Mouse (Mus musculus): ENCODE data around the gene Man2a2.
"Not testable (repeated sequence)": the region's sequence is repeated elsewhere in the genome, so short reads cannot be mapped to it uniquely, and the experiment has no call there.

The Man2a2 gene

GRCm38 (mm10) chr7:80400571-80400970 is 29.4 kb upstream of the Man2a2 start:
- in situ Hi-C loops (cut with MboI): no loop called here

- in situ Hi-C loops (cut with MboI): no loop called here
These were observed 28.9 kb upstream of the Man2a2 start for GRCm38 (mm10) chr7:80400099-80400498.

- in situ Hi-C loops (cut with MboI): no loop called here
These were observed 27.7 kb upstream of the Man2a2 start for GRCm38 (mm10) chr7:80398654-80399444.

DNA sequence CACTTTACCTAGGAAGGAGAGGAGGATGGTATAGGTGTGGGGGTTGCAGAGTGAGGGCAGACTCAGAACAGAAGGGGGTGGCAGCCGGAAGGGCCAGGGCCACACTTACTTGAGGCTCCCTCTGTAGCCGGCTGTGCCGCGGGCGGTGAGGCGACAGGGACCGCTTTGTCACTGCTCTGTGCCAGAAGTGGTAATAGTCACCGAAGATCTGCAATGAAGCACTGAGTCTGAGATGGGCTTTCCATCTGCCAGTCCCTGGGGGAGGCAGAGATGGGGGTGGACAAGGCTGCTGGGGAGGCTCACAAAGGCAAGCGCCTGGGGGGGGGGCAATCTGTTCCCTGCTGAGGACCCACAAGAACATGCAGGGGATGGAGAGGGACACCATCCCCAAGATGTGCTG is 26.8 kb upstream of the Man2a2 start:
- in situ Hi-C loops (cut with MboI): no loop called here

DNA sequence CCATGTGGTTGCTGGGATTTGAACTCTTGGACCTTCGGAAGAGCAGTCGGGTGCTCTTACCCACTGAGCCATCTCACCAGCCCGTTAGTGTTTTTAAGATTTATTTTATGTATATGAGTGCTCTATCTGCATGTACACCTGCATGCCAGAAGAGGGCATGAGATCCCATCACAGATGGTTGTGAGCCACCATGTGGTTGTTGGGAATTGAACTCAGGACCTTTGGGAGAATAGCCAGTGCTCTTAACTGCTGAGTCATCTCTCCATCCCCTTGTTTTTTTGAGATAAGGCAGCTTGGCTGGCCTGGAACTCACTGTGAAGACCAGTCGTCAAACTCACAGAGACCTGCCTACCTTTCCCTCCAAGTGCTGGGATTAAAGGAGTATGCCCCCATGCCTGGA is 25.3 kb upstream of the Man2a2 start:
- in situ Hi-C loops (cut with MboI): not testable (repeated sequence)

- in situ Hi-C loops (cut with MboI): no loop called here
These were observed 23.4 kb upstream of the Man2a2 start for GRCm38 (mm10) chr7:80394600-80394999.

- in situ Hi-C loops (cut with MboI): no loop called here
These were observed 20.9 kb upstream of the Man2a2 start for GRCm38 (mm10) chr7:80392119-80392518.

GRCm38 (mm10) chr7:80387633-80388543 is 16.7 kb upstream of the Man2a2 start, which contains the start of gene Fes:
TSS of gene Fes (minus strand) at chr7:80387946.
- in situ Hi-C loops (cut with MboI): loop anchor here (5.0 kb wide), 1 partner anchor 194 kb away; no protein-coding TSS in a partner anchor

GRCm38 (mm10) chr7:80387033-80387632 is 16.0 kb upstream of the Man2a2 start:
- in situ Hi-C loops (cut with MboI): loop anchor here (5.0 kb wide), 1 partner anchor 195 kb away; no protein-coding TSS in a partner anchor

- in situ Hi-C loops (cut with MboI): loop anchor here (5.0 kb wide), 1 partner anchor 196 kb away; no protein-coding TSS in a partner anchor
These were observed 15.2 kb upstream of the Man2a2 start for GRCm38 (mm10) chr7:80386235-80386930.

DNA sequence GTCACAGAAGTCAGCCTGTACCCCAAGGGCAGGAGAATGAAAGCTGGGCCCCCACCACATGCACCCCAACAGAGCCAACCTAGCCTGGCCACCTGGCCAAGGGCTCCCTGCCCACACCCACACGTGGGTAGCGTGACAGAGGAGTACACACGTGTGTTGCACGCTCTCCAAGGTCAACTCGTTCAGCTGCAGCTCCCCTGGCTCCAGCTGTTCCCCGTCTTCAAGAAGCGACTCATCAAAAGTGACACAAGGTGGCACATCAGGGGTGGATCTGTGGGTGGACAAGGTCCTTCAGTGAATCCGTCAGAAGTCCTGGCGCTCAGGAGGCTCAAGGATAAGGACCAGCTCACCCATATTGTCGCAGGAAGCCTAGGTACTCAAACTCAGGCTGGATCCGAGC is 11.7 kb upstream of the Man2a2 start:
- in situ Hi-C loops (cut with MboI): no loop called here

DNA sequence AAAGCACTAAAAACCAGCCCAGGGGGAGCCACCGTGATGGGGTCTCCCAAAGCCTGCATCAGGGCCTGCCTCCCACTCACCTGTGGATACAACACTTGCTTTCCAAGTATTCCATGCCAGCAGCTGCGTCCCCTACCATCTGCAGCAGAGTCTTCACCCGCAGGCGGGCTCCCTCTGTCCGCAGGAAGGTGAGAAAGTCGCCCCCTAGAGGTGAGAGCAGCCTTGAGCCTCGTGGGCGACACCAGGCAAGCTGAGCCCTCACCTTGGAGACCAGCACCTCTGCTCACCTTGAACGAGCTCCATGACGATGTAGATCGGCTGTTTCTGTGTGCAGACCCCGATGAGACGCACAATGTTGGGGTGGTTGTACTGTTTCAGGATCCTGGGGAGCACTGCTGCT is 8.4 kb upstream of the Man2a2 start:
- in situ Hi-C loops (cut with MboI): loop anchor here (10.0 kb wide), 1 partner anchor 235 kb away; no protein-coding TSS in a partner anchor

DNA sequence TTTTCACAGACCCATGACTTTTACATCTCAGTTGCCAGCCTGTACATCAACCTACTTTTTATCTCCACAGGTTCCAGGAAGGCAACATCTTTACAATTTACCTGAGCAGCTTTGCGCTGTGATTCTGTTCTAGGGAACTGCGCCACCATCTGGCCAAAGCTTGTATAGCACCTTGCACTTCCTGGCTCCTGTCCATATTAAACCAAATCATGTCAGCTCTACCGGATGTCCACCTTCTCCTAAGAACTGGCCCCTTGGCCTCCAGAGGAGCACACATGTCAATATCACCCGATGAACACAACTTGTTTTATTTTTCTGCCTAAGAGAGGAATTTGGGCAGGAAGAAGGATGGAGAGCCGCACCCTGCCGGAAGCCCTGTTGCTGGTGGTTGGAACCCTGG is 6.3 kb upstream of the Man2a2 start:
- in situ Hi-C loops (cut with MboI): loop anchor here (10.0 kb wide), 1 partner anchor 233 kb away; no protein-coding TSS in a partner anchor

DNA sequence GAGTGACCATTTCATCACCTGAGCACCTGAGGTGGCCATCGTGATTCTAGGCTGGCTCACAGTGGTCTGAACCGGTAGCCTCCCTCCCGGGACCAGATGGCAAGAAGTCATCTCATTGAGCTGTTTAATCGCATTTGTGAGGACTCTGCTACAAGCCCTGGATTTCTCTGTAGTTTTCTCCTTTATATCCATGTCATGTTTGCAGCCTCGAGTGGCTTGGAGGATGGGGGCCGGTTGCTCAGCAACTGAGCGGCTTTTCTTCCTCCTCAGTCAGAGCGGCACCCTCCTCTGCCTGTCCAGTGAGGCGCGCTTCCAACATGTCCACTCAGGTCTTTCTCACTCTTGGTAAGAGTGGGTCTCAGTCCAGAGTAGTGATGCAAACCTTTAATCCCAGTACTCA is 5.0 kb upstream of the Man2a2 start:
- in situ Hi-C loops (cut with MboI): loop anchor here (10.0 kb wide), 1 partner anchor 231 kb away; no protein-coding TSS in a partner anchor

DNA sequence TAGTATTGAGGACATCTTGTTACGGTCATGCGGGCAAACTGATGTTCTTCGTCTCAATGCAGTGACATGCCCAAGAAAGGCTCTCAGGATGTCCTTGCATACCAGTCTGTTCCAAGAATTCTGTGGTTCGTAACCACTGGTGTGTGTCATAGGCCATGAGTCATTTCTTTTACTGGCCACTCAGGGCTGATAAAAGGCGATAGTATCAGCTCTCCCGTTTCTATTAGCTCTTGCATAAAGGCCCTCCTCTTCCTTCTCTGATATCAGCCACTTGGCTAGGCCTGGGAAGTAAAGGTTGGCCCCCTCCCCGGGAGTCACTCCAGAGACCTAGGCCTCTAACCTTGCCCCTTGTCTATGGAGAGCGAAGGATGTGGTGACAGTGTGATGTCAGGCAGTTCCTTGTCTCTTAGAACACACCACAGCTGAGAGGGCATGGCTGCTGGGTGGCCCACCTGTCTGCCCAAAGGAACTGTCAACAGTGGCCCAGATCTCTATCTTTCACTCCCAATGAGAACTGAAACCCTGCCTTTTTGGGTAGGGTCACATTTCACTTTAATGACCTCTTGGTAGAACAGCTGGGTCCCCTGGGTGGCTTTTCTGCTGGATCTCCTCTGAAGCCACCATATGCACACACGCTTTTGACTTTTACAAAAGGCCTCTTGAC is 4.3 kb upstream of the Man2a2 start:
- in situ Hi-C loops (cut with MboI): loop anchor here (10.0 kb wide), 1 partner anchor 231 kb away; no protein-coding TSS in a partner anchor

DNA sequence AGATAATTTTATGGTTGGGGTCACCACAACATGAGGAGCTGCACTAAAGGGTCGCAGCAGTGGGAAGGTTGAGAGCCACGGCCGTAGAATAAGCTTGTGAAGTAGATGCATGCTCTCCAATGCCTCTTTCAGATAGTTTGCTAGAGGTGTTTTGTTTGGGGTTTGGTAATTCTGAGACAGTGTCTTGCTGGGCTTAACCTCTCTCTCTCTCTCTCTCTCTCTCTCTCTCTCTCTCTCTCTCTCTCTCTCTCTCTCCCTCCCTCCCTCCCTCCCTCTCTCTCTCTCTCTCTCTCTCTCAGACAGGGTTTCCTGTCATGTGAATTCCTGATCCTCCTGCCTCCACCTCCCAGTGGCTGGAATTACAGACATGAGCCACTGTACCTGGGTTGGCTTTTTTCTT is 3.6 kb upstream of the Man2a2 start:
- in situ Hi-C loops (cut with MboI): loop anchor here (5.0 to 10.0 kb wide), 2 partner anchors 37 to 230 kb away; no protein-coding TSS in a partner anchor

DNA sequence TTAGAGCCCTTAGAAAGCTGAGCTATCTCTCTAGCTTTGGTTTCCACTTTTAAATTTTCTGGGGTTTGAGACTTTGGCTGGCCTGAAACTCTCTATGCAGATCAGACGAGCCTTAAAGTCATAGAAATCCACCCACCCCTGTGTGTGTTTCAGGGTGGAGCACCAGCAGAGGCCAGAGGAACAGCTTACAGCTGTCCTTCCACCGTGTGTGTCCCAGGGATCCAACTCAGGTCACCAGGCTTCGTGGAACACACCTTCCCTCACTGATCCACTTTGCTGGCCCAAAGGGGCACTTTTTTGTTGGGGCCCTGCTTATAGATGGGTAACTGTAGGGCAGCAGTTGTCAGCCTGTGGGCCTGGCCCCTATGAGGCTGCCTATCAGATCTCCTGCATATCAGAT is 3.1 kb upstream of the Man2a2 start:
- in situ Hi-C loops (cut with MboI): loop anchor here (5.0 to 10.0 kb wide), 2 partner anchors 37 to 229 kb away; no protein-coding TSS in a partner anchor

- in situ Hi-C loops (cut with MboI): loop anchor here (5.0 to 10.0 kb wide), 2 partner anchors 37 to 229 kb away; no protein-coding TSS in a partner anchor
These were observed 2.7 kb upstream of the Man2a2 start for GRCm38 (mm10) chr7:80373850-80374249.

- in situ Hi-C loops (cut with MboI): loop anchor here (5.0 to 10.0 kb wide), 2 partner anchors 36 to 229 kb away; no protein-coding TSS in a partner anchor
These were observed 2.2 kb upstream of the Man2a2 start for GRCm38 (mm10) chr7:80373352-80373751.

DNA sequence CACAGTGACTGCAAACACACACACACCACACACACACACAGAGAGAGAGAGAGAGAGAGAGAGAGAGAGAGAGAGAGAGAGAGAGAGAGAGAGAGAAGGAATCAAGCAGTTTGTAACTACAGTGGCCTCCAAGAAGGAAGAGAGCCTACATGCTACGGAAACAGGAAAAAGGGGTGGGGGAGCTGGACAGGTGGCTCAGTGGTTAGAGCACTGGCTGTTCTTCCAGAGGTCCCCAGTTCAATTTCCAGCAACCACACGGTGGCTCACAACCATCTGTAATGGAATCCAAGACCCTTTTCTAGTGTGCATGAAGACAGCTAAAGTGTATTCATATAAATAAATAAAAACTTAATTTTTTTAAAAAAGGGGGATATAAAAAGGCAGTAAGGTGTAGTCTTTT is 1.5 kb upstream of the Man2a2 start:
- in situ Hi-C loops (cut with MboI): loop anchor here (5.0 to 10.0 kb wide), 2 partner anchors 35 to 228 kb away; no protein-coding TSS in a partner anchor

Data from mature B cell (primary cell).